Mouse (Mus musculus) liver, postnatal 0 days (tissue): ENCODE measurements around the gene Arhgef6. TPM values are rescaled to one million over a fixed set of nuclear protein-coding genes. Genes with fewer than 3 reads are reported as not detected.

Experiments used
- ATAC-seq: fragments of 200-750 bp; cut with Nextera tagmentation; 2 replicates; pipeline ENCODE4 v1.8.0; 2017; ENCODE audit warnings: mild to moderate bottlenecking, moderate library complexity
- DNase-seq: peaks from one replicate; pipeline ENCODE4 v3.0.0-alpha.2; 2016
- H3K27ac ChIP-seq: fragments of 300-500 bp; sonication (generic); 2 replicates; pipeline ENCODE4 v1.5.1; 2014; ENCODE audit warnings: antibody characterized with exemption, moderate library complexity, mild to moderate bottlenecking, low read depth
- H3K27me3 ChIP-seq: fragments of 300-500 bp; sonication (generic); 2 replicates; pipeline ENCODE4 v1.6.1; 2014; ENCODE audit warnings: low read length, control low read depth, mixed read lengths; ENCODE audit not compliant: insufficient read depth
- H3K36me3 ChIP-seq: fragments of 300-500 bp; sonication (generic); replicated peaks from 2 replicates; pipeline ENCODE4 v1.6.1; 2014; ENCODE audit warnings: mild to moderate bottlenecking, control low read depth, low read length, moderate library complexity, mixed read lengths; ENCODE audit not compliant: insufficient read depth
- H3K4me1 ChIP-seq: fragments of 300-500 bp; sonication (generic); 2 replicates; pipeline ENCODE4 v1.6.1; 2014; ENCODE audit warnings: antibody characterized with exemption, mild to moderate bottlenecking, control low read depth; ENCODE audit not compliant: insufficient read depth
- H3K4me2 ChIP-seq: fragments of 300-500 bp; sonication (generic); 2 replicates; pipeline ENCODE4 v1.6.1; 2014; ENCODE audit warnings: low read depth, mild to moderate bottlenecking, low read length, moderate library complexity, mixed read lengths
- H3K4me3 ChIP-seq: fragments of 300-500 bp; sonication (generic); 2 replicates; pipeline ENCODE4 v1.5.1; 2014; ENCODE audit warnings: low read depth, low read length
- H3K9ac ChIP-seq: fragments of 300-500 bp; sonication (generic); replicated peaks from 2 replicates; pipeline ENCODE4 v1.6.1; 2014; ENCODE audit warnings: mild to moderate bottlenecking, moderate library complexity
- H3K9me3 ChIP-seq: fragments of 300-500 bp; sonication (generic); 2 replicates; pipeline ENCODE4 v1.6.1; 2016; ENCODE audit warnings: mild to moderate bottlenecking, control low read depth, low read length, mixed read lengths
- CTCF ChIP-seq: sonication (generic); IDR thresholded peaks from 2 replicates; pipeline ENCODE4 v1.5.1; 2016; ENCODE audit warnings: antibody characterized with exemption, low read depth
- EP300 ChIP-seq: IDR thresholded peaks from 2 replicates; pipeline ENCODE4 v1.6.1; 2016; ENCODE audit warnings: antibody characterized with exemption, low read depth, mild to moderate bottlenecking
- WGBS: fragments of 180-500 bp; shearing (Covaris S2); extraction: QIAGEN DNeasy Blood & Tissue Kit; methylation state at CpG from one replicate; pipeline ENCODE4 v1.1.7; 2014; ENCODE audit not compliant: insufficient replicate concordance; 5-methylcytosine and 5-hydroxymethylcytosine counted together
- polyA plus RNA-seq: library from polyadenylated mRNA; unstranded; fragments of >200 nt; fragmentation: Nextera tagmentation; extraction: Ambion mirVana; gene quantifications from 2 replicates; pipeline ENCODE4 v1.2.1, GENCODE M21; 2015

Gene Arhgef6
- polyA plus RNA-seq, 1 experiment from 2014 or later = 5.9 TPM

- no peaks in the 10 kb centered on the region for H3K27me3 ChIP-seq
- H3K9ac ChIP-seq = no peak overlapping the region
- DNase-seq (no peak), ATAC-seq (peak; percentile 45; the same call in 1 of the 2 replicates)
- peaks cover 2% of the 10 kb centered on the region; the same call in 1 of the 2 replicates for H3K36me3 ChIP-seq
- no peak overlapping the region for H3K27ac ChIP-seq
- no peak for TF ChIP-seq CTCF
- TF ChIP-seq EP300 = no peak
- H3K4me2 ChIP-seq = no peak overlapping the region
- WGBS = 63% methylated on average over 4 of the region's 4 CpGs
- H3K4me1 ChIP-seq = peaks cover 4% of the 10 kb centered on the region; the same call in 1 of the 2 replicates
- H3K9me3 ChIP-seq = no peaks in the 10 kb centered on the region
- no peak overlapping the region for H3K4me3 ChIP-seq
These were observed 34.4 kb upstream of the Arhgef6 start for GRCm38 (mm10) chrX:57372965-57373364.

- Histone ChIP-seq H3K9ac (no peak overlapping the region), H3K27ac (peak overlapping the region; percentile 59; the same call in 1 of the 2 replicates), H3K9me3 (no peaks in the 10 kb centered on the region), H3K27me3 (no peaks in the 10 kb centered on the region), H3K36me3 (no peaks in the 10 kb centered on the region), H3K4me2 (peak overlapping the region; percentile 32; the same call in 1 of the 2 replicates), H3K4me1 (no peaks in the 10 kb centered on the region), H3K4me3 (no peak overlapping the region)
- DNase-seq (peak; percentile 43), ATAC-seq (peak; percentile 98)
- peak; percentile 70; the same call in 1 of the 2 replicates for TF ChIP-seq EP300
- TF ChIP-seq CTCF = no peak
- WGBS = 40% methylated on average over 2 of the region's 2 CpGs
These were observed 26.5 kb upstream of the Arhgef6 start for GRCm38 (mm10) chrX:57364891-57365569.

GRCm38 (mm10) chrX:57359316-57359715 lies 20.8 kb upstream of the Arhgef6 start:
- ATAC-seq (no peak), DNase-seq (no peak)
- Histone ChIP-seq H3K27ac (no peak overlapping the region), H3K4me2 (no peak overlapping the region), H3K9ac (no peak overlapping the region), H3K9me3 (no peaks in the 10 kb centered on the region), H3K36me3 (no peaks in the 10 kb centered on the region), H3K4me1 (no peaks in the 10 kb centered on the region), H3K27me3 (no peaks in the 10 kb centered on the region), H3K4me3 (no peak overlapping the region)
- WGBS = 64% methylated on average over 1 of the region's 1 CpGs
- TF ChIP-seq EP300 (no peak), CTCF (no peak)

- Histone ChIP-seq H3K9me3 (no peaks in the 10 kb centered on the region), H3K36me3 (no peaks in the 10 kb centered on the region), H3K4me2 (peak overlapping the region; percentile 52), H3K4me1 (no peaks in the 10 kb centered on the region), H3K9ac (no peak overlapping the region), H3K27me3 (no peaks in the 10 kb centered on the region), H3K4me3 (no peak overlapping the region; the same call in 1 of the 2 replicates), H3K27ac (no peak overlapping the region)
- ATAC-seq = no peak
- WGBS = 56% methylated on average over 4 of the region's 4 CpGs
- TF ChIP-seq CTCF = no peak
- no peak for TF ChIP-seq EP300
- DNase-seq = no peak
These were observed 691 bp upstream of the Arhgef6 start for GRCm38 (mm10) chrX:57339220-57339619.

- Histone ChIP-seq H3K9ac (no peak overlapping the region), H3K4me2 (peak overlapping the region; percentile 52; the same call in 1 of the 2 replicates), H3K27ac (0 out of 2 replicates have a peak overlapping the region, but pooled peaks have one; percentile 57), H3K27me3 (no peaks in the 10 kb centered on the region), H3K36me3 (no peaks in the 10 kb centered on the region), H3K9me3 (no peaks in the 10 kb centered on the region), H3K4me1 (no peaks in the 10 kb centered on the region), H3K4me3 (0 out of 2 replicates have a peak overlapping the region, but pooled peaks have one; percentile 23)
- DNase-seq (no peak), ATAC-seq (no peak)
- TF ChIP-seq EP300 (no peak), CTCF (no peak)
These were observed 947 bp downstream of the Arhgef6 start for GRCm38 (mm10) chrX:57337582-57337981.

- Histone ChIP-seq H3K27ac (0 out of 2 replicates have a peak overlapping the region, but pooled peaks have one; percentile 34), H3K4me1 (no peaks in the 10 kb centered on the region), H3K9me3 (no peaks in the 10 kb centered on the region), H3K27me3 (no peaks in the 10 kb centered on the region), H3K9ac (no peak overlapping the region), H3K36me3 (no peaks in the 10 kb centered on the region), H3K4me2 (peak overlapping the region; percentile 29), H3K4me3 (0 out of 2 replicates have a peak overlapping the region, but pooled peaks have one; percentile 10)
- ATAC-seq = no peak
- TF ChIP-seq CTCF = peak; percentile 17; the same call in 1 of the 2 replicates
- no peak for TF ChIP-seq EP300
- no peak for DNase-seq
- 55% methylated on average over 9 of the region's 9 CpGs for WGBS
These were observed 1.6 kb downstream of the Arhgef6 start for GRCm38 (mm10) chrX:57336958-57337357.
